Mouse (Mus musculus): ENCODE measurements around the gene Sumf1. TPM values are rescaled to one million over a fixed set of nuclear protein-coding genes. Genes with fewer than 3 reads are reported as not detected.

Gene Sumf1
- 12.8 and 13.0 TPM in 2 replicates for polyA plus RNA-seq (2016; fragmentation: Nextera tagmentation; extraction: Ambion mirVana)

DNA sequence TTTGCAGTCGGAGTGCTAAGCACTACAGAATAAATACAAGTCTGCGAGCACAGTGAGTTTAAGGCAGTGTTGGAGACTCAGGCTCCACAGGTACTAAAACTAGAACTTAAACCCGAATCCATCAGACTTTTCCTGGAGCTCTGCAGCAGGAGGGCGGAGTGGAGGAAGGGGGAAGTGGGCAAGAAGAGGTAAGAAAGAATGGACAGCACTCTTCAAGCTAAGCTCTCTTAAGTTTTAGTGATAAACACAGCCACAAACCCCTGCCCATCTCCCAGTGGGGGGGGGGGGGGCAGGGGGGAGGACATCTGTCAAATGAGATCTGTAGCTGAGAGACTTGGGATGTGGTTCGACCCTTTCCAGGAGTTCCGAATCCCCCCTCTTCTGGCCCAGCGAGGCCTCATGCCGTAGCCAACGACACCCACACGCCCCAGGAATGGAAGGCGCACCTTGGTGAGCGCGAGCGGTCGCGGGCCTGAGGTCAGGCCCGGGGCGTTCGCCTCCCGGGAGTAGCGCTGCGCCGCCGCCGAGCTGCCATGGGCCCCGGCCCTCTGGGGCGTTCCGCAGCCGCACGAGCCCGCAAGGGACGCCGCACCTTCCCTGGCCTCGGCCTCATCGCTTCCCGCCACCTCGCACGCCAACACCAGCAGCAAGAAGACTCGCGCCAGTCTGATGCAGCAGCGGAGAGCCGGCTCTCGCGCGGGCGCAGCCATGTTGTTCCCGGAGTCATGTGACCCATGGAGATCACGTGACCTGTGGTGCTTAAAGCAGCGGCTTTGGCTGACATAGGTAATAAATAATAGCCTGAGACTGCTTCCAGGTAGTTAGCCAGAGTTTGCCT, at the start of gene Sumf1:
Gene Sumf1 (minus strand): TSS at position 736 of the 838 bp plus-strand sequence.
- Histone ChIP-seq H3K27me3 (ENCODE audit: poor library complexity, severe bottlenecking) (no peaks in the 10 kb centered on the region), H3K4me3 (peak within 1 kb of the TSS; percentile 88), H3K4me1 (peaks cover 14% of the 10 kb centered on the region), H3K27ac (peak within 1 kb of the TSS; percentile 86), H3K9me3 (no peaks in the 10 kb centered on the region), H3K36me3 (replicated peaks) (no peaks in the 10 kb centered on the region; the same call in 1 of the 2 replicates)
- DNase-seq (ENCODE audit: extremely low spot score, low spot score): peak; percentile 94
- WGBS: 5% methylated on average over 49 of the region's 49 CpGs

DNA sequence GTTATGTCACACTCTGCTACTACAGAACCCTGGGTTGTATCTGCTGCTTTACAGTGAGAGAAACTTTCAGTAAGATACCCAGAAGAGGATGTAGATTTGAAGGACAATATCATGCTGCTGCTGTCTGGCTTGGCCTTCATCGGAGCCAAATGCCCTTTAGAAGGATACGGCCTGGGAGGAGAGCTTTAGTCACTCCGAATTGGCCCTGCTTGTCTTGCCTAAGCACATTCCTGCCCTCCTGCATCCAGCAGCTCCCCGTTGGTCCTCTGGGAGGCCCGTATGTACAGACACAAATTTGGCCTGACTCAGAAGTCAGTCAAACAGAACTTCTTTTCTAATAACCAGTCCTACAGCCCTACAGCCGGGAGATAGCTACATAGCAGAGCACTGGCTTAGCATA, 49.2 kb upstream of the Sumf1 start:
- no peak for DNase-seq (ENCODE audit: extremely low spot score, low spot score)
- 79% methylated on average over 6 of the region's 6 CpGs for WGBS
- Histone ChIP-seq H3K4me3 (no peak overlapping the region), H3K27me3 (ENCODE audit: poor library complexity, severe bottlenecking) (no peaks in the 10 kb centered on the region), H3K9me3 (no peaks in the 10 kb centered on the region), H3K4me1 (peaks cover 76% of the 10 kb centered on the region), H3K27ac (peak overlapping the region; percentile 30; the same call in 1 of the 2 replicates), H3K36me3 (replicated peaks) (peaks cover 17% of the 10 kb centered on the region)

DNA sequence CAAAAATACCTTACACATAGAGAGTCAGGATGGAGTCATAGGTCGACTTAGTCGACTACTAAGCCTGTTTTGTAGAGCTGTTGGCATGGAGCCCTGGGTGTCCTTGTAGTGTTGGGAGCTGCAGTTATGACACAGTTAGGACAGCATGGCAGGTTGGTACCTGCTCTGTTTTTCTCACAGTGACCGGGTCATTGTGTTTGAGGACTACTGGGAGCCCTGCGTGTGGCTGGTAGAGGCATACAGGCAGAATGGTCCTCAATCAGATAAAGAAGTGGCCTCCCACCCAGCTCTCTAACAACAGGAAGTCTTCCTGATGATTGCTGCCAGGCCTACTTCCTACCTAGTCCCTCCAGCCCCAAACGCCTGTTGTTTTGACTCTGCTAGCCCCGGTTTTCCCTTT, 47.7 kb upstream of the Sumf1 start:
- H3K27ac ChIP-seq: 0 out of 2 replicates have a peak overlapping the region, but pooled peaks have one; percentile 48
- peaks cover 73% of the 10 kb centered on the region for H3K4me1 ChIP-seq
- H3K27me3 ChIP-seq (ENCODE audit: poor library complexity, severe bottlenecking): no peaks in the 10 kb centered on the region
- WGBS: 71% methylated on average over 6 of the region's 6 CpGs
- no peak overlapping the region for H3K4me3 ChIP-seq
- no peak for DNase-seq (ENCODE audit: extremely low spot score, low spot score)
- H3K36me3 ChIP-seq (replicated peaks): peaks cover 13% of the 10 kb centered on the region
- no peaks in the 10 kb centered on the region for H3K9me3 ChIP-seq

DNA sequence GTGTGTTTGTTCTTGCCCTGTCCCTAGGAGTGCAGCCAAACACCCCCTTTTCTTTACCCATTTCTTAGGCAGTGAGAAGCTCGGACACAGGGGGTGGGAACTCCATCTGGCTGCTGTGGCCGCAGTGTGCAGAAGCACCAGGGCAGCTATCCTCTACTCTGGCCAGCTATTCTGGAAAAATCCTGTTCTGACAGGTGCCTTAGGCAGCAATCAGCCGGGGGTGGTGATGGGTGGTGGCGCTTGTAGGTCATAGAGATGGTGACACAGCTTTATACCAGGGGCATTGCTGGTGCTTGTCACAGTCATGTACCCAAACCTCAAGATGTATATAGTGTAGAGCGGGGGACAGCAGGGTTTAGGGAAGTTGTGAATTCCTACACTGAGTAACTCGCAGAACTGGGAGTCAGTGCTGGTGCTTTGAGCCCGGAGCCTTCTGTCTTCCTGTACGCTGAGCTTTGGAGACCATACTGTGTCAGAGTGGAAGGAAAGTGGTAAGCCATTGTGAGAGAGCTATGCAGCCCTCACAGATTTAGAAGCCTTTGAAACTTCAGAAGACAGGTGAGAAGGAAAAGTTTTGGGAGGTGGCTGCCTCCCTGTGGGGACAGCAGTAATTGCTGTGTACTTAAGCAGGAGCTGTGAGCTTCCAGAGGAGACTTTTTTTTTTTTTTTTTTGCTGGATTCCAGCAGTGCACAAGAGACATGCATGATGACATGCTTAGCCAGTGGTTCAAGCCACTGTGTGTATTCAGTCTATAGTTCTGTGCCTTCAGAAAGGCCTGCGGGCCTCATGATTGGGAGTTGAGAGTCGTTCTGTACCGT, 46.7 kb upstream of the Sumf1 start:
- Histone ChIP-seq H3K4me3 (no peak overlapping the region), H3K27ac (no peak overlapping the region), H3K9me3 (no peaks in the 10 kb centered on the region), H3K36me3 (replicated peaks) (0 out of 2 replicates have a peak, but pooled peaks cover 5% of the 10 kb centered on the region), H3K4me1 (peaks cover 74% of the 10 kb centered on the region), H3K27me3 (ENCODE audit: poor library complexity, severe bottlenecking) (no peaks in the 10 kb centered on the region)
- 90% methylated on average over 11 of the region's 11 CpGs for WGBS
- no peak for DNase-seq (ENCODE audit: extremely low spot score, low spot score)

DNA sequence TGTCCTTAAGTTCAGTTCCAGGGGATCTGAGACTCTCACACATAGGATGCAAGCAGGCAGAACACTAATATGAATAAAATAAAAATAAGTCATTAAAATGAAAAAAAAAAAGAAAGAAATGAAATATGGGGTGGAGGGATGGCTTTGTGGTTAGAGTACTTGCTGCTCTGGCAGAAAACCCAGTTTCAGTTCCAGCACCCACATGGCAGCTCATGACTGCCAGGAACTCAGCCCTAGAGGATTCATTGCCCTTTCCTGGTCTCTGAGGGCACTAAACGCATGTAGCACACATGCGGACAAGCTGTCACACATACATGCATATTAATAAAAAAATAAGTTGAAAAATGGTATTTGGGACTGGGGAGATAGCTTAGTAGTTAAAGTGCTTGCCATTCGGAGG, 45.2 kb upstream of the Sumf1 start:
- no peak for DNase-seq (ENCODE audit: extremely low spot score, low spot score)
- H3K36me3 ChIP-seq (replicated peaks): 0 out of 2 replicates have a peak, but pooled peaks cover 5% of the 10 kb centered on the region
- no peaks in the 10 kb centered on the region for H3K27me3 ChIP-seq (ENCODE audit: poor library complexity, severe bottlenecking)
- no peaks in the 10 kb centered on the region for H3K9me3 ChIP-seq
- H3K4me3 ChIP-seq: no peak overlapping the region
- 93% methylated on average over 3 of the region's 3 CpGs for WGBS
- peaks cover 66% of the 10 kb centered on the region for H3K4me1 ChIP-seq
- no peak overlapping the region for H3K27ac ChIP-seq

DNA sequence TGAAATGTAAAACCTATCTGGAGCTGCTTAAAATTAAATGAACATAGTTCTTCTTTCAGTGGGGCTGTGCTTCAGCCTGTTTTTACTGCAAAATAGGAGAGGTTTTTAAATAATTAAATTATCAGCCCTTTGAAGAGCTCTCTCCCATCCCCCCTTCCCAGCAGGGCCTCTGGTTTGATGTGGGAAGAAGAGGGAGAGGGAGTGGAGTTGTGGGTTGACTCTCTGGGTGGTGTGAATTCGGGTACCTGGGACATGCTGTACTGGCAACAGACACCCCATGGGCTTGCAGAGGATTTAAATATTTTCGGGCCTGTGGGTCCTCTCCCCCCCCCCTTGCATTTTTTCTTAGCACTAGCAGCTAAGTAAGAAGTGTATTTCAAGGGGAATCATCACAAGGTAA, 43.2 kb upstream of the Sumf1 start:
- Histone ChIP-seq H3K36me3 (replicated peaks) (no peaks in the 10 kb centered on the region), H3K27me3 (ENCODE audit: poor library complexity, severe bottlenecking) (no peaks in the 10 kb centered on the region), H3K27ac (0 out of 2 replicates have a peak overlapping the region, but pooled peaks have one; percentile 1), H3K4me3 (no peak overlapping the region), H3K9me3 (no peaks in the 10 kb centered on the region), H3K4me1 (peaks cover 56% of the 10 kb centered on the region)
- DNase-seq (ENCODE audit: extremely low spot score, low spot score): no peak
- WGBS: 33% methylated on average over 2 of the region's 2 CpGs

DNA sequence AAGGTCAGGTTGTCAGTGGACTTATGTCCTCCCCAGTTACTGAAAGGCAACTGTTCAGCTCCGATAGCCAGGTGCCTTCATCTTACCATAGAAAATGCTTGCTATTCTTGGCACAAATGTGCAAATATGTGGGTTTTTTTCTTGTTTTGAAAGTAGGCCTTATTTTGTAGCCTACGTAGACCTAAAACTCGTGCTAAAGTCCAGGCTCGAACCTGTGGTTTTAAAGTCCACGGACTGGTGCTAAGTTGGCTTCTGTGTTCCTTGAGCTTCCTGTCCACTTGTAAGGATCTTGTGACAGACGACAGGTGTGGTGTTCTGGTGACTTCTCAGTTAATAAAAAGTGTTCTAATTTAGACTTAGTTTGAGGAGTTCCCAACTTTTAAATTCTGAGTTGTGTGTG, 42.7 kb upstream of the Sumf1 start:
- no peaks in the 10 kb centered on the region for H3K36me3 ChIP-seq (replicated peaks)
- no peak overlapping the region for H3K4me3 ChIP-seq
- H3K27ac ChIP-seq: 0 out of 2 replicates have a peak overlapping the region, but pooled peaks have one; percentile 17
- H3K27me3 ChIP-seq (ENCODE audit: poor library complexity, severe bottlenecking): no peaks in the 10 kb centered on the region
- peaks cover 51% of the 10 kb centered on the region for H3K4me1 ChIP-seq
- WGBS: 77% methylated on average over 6 of the region's 6 CpGs
- no peak for DNase-seq (ENCODE audit: extremely low spot score, low spot score)
- no peaks in the 10 kb centered on the region for H3K9me3 ChIP-seq

DNA sequence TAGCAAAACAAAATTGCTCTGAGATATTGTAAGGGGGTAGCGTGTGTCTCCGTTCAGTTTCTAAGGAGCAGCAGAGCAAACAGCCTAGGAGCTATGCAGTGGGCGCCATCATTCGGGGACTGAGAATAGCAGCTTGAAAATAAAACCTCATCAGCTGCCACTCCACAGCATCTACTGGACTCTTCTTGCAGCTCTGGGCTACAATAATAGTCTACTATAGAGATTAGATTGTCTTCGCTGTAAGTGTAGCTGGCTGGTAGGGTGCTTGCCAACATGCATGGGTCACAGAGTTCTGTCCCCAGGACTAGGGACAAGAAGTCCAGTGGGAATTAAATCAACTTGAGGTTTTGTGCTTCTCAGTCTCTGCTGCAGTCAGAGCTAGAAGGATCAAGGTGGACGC, 42.1 kb upstream of the Sumf1 start:
- Histone ChIP-seq H3K27me3 (ENCODE audit: poor library complexity, severe bottlenecking) (no peaks in the 10 kb centered on the region), H3K4me1 (peaks cover 45% of the 10 kb centered on the region), H3K9me3 (no peaks in the 10 kb centered on the region), H3K4me3 (no peak overlapping the region), H3K27ac (0 out of 2 replicates have a peak overlapping the region, but pooled peaks have one; percentile 17), H3K36me3 (replicated peaks) (no peaks in the 10 kb centered on the region)
- DNase-seq (ENCODE audit: extremely low spot score, low spot score): no peak
- 90% methylated on average over 6 of the region's 6 CpGs for WGBS

DNA sequence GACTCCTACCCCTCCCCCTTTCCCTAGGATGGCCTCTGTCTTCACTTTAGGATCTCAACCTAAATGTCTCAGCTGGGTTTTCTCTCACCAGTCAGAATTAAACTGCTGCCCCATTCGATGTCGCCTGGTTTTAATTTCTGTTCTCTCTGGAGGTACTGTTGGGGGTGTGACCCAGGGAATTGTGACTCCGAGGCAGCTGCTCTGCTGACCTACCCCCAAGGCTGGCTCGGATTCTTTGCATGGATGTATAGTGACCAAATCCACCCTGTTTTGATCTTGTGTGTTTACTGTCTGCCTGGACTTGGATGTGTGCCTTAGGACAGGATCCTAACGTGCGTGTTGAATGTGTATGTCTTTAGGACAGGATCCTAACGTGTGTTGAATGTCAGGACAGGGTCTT, 40.8 kb upstream of the Sumf1 start:
- no peak for DNase-seq (ENCODE audit: extremely low spot score, low spot score)
- 64% methylated on average over 7 of the region's 7 CpGs for WGBS
- Histone ChIP-seq H3K27ac (no peak overlapping the region), H3K36me3 (replicated peaks) (peaks cover 5% of the 10 kb centered on the region; the same call in 1 of the 2 replicates), H3K9me3 (no peaks in the 10 kb centered on the region), H3K4me1 (peaks cover 33% of the 10 kb centered on the region), H3K4me3 (no peak overlapping the region), H3K27me3 (ENCODE audit: poor library complexity, severe bottlenecking) (no peaks in the 10 kb centered on the region)

DNA sequence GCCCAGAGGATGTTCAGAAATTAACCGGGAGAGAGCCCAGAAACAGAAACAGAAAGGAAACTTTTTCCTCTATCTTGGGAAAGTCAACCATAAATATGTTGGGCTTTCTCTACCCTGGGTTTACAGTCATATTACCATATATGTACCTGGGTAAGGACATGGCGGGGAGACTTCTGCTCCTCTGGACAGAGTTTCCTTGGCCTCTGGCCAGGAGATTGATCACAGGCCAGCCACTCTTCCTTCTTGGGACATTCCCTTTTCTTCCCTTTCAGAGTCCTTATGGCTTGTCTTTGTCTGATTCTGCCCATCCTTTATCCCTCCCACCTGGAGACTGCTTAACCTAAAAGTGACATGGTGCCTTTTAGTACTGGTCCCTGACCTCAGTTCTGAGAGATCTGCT, 39.6 kb upstream of the Sumf1 start:
- Histone ChIP-seq H3K36me3 (replicated peaks) (peaks cover 16% of the 10 kb centered on the region; the same call in 1 of the 2 replicates), H3K4me3 (no peak overlapping the region), H3K27me3 (ENCODE audit: poor library complexity, severe bottlenecking) (no peaks in the 10 kb centered on the region), H3K4me1 (peaks cover 33% of the 10 kb centered on the region), H3K9me3 (no peaks in the 10 kb centered on the region), H3K27ac (no peak overlapping the region)
- DNase-seq (ENCODE audit: extremely low spot score, low spot score): no peak
- WGBS: 87% methylated on average over 2 of the region's 2 CpGs

DNA sequence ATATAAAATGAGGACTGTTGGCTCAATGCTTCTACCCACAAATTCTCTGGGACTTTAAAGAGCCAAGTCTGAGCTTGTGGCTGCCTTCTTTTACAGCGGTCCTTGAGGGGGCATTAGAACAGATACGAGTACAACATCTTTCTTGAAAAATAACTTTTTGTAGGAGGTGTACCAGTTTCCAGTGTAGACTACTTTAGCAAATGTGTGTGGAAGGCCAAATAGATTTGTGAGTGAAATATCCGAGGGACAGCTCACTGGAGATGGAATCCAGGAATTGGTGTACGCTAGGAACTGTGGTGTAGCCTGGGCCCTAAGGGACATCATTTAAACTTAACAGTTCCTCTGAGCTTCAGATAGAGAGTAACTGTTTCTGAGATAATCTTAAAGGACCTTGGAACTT, 39.0 kb upstream of the Sumf1 start:
- H3K4me1 ChIP-seq: peaks cover 33% of the 10 kb centered on the region
- no peaks in the 10 kb centered on the region for H3K9me3 ChIP-seq

DNA sequence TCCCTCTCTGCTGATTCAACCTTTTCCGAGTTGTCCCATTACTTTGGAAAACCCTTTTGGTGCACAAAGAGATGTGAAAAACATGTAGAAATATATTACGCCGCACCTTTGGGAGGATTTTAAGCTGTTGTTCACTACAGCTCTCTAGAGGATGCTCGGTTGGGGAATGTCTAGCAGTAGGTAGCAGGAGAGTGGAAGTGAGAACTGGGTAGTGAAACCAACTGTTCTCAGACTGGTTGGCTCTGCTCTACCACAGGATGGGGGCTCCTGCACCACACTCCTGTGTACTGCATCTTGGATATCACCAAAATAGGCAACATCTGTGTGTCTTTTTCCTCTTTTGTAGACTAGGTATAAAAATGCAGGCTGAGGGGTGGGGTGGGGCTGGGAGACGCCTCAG, 37.5 kb upstream of the Sumf1 start:
- Histone ChIP-seq H3K27ac (no peak overlapping the region), H3K27me3 (ENCODE audit: poor library complexity, severe bottlenecking) (no peaks in the 10 kb centered on the region), H3K36me3 (replicated peaks) (peaks cover 29% of the 10 kb centered on the region), H3K9me3 (no peaks in the 10 kb centered on the region), H3K4me1 (peaks cover 27% of the 10 kb centered on the region), H3K4me3 (no peak overlapping the region)
- no peak for DNase-seq (ENCODE audit: extremely low spot score, low spot score)
- WGBS: 94% methylated on average over 5 of the region's 5 CpGs

More for the DNA sequence above, 39.0 kb upstream of the Sumf1 start:
- Histone ChIP-seq H3K27me3 (ENCODE audit: poor library complexity, severe bottlenecking) (no peaks in the 10 kb centered on the region), H3K4me3 (no peak overlapping the region), H3K36me3 (replicated peaks) (peaks cover 22% of the 10 kb centered on the region; the same call in 1 of the 2 replicates), H3K27ac (no peak overlapping the region)
- DNase-seq (ENCODE audit: extremely low spot score, low spot score): no peak
- WGBS: 98% methylated on average over 4 of the region's 4 CpGs

Data from forebrain, embryonic 10.5 days (tissue).